Mouse (Mus musculus) E14TG2a.4 (cell line): ENCODE results near the gene Syce2.

Experiments used
- CTCF ChIP-seq: conservative IDR thresholded peaks from 2 replicates; pipeline ENCODE4 v1.5.1; 2014; ENCODE audit warnings: low read length
- POU5F1 ChIP-seq: IDR thresholded peaks from 2 replicates; pipeline ENCODE4 v1.6.1; 2014; ENCODE audit warnings: low read length, borderline replicate concordance

DNA sequence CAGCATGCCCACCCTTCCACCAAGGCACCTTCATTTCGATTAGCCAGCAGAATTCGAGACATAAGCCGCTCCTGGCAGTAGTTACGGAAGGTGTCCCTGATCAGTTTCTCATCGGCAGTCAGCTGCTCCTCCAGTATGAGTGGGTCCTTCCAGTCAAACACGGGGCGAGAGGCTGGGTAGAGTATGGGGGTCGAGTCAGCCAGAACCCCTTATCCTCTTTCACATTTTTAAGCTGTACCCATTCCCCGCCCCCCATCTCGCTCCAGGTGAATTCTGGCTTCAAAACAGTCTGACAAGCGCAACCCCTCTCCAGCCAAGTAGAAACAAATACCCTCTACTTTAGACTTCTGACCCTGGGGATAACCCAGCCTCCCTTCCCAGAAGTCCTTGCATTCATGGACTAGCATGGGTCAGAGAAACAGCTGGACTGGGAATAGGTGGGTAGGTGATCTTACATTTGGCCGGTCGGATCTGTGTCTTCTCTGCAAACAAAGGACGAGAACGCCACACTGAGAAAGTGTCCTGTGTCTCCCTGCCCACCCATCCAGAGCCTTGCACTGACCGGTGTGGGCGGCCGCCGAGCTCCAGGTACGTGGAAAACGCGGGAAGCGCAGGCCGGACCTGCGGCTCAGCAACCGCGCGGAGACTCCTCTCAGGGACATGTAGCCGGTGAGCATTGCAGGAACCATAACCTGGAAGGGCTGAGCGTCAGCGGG lies 21.2 kb downstream of the Syce2 start:
- TF ChIP-seq CTCF (no peak), POU5F1 (no peak)
